Mouse (Mus musculus) midbrain, postnatal 0 days (tissue): Measurements from ENCODE around the gene Def8. TPM values are rescaled to one million over a fixed set of nuclear protein-coding genes. Genes with fewer than 3 reads are reported as not detected.
"Not testable (repeated sequence)": the region's sequence is repeated elsewhere in the genome, so short reads cannot be mapped to it uniquely, and the experiment has no call there.

ENCODE experiments used
- ATAC-seq: fragments of 200-750 bp; cut with Nextera tagmentation; 2 replicates; pipeline ENCODE4 v1.8.0; 2017; ENCODE audit warnings: moderate number of reproducible peaks, mild to moderate bottlenecking, moderate TSS enrichment, moderate library complexity; ENCODE audit not compliant: low FRiP score
- DNase-seq: peaks from one replicate; pipeline ENCODE4 v3.0.0-alpha.2; 2015; ENCODE audit warnings: low spot score
- H3K27ac ChIP-seq: fragments of 300-500 bp; sonication (generic); 2 replicates; pipeline ENCODE4 v1.5.1; 2014; ENCODE audit warnings: low read depth, mild to moderate bottlenecking, low read length, mixed read lengths
- H3K27me3 ChIP-seq: fragments of 300-500 bp; sonication (generic); 2 replicates; pipeline ENCODE4 v1.6.1; 2014; ENCODE audit warnings: low read length, control low read depth, mixed read lengths; ENCODE audit not compliant: insufficient read depth
- H3K36me3 ChIP-seq: fragments of 300-500 bp; sonication (generic); 2 replicates; pipeline ENCODE4 v1.6.1; 2014; ENCODE audit warnings: low read length, control low read depth, mixed read lengths; ENCODE audit not compliant: insufficient read depth
- H3K4me1 ChIP-seq: fragments of 300-500 bp; sonication (generic); 2 replicates; pipeline ENCODE4 v1.6.1; 2014; ENCODE audit warnings: mild to moderate bottlenecking, control low read depth, antibody characterized with exemption, low read length, mixed read lengths; ENCODE audit not compliant: insufficient read depth
- H3K4me2 ChIP-seq: fragments of 300-500 bp; sonication (generic); 2 replicates; pipeline ENCODE4 v1.6.1; 2014; ENCODE audit warnings: low read depth, mild to moderate bottlenecking, low read length, mixed read lengths; ENCODE audit not compliant: poor library complexity, severe bottlenecking
- H3K4me3 ChIP-seq: fragments of 300-500 bp; sonication (generic); 2 replicates; pipeline ENCODE4 v1.5.1; 2014; ENCODE audit warnings: low read depth, mild to moderate bottlenecking, low read length, moderate library complexity
- H3K9ac ChIP-seq: fragments of 300-500 bp; sonication (generic); replicated peaks from 2 replicates; pipeline ENCODE4 v1.6.1; 2014; ENCODE audit warnings: mild to moderate bottlenecking, low read length, moderate library complexity, mixed read lengths; ENCODE audit not compliant: poor library complexity, severe bottlenecking
- H3K9me3 ChIP-seq: fragments of 300-500 bp; sonication (generic); 2 replicates; pipeline ENCODE4 v1.6.1; 2016; ENCODE audit warnings: low read length, control low read depth
- CTCF ChIP-seq: IDR thresholded peaks from 2 replicates; pipeline ENCODE4 v1.5.1; 2016; ENCODE audit warnings: antibody characterized with exemption, mild to moderate bottlenecking
- WGBS: fragments of 180-500 bp; shearing (Covaris S2); extraction: QIAGEN DNeasy Blood & Tissue Kit; methylation state at CpG from one replicate; pipeline ENCODE4 v1.1.7; 2014; 5-methylcytosine and 5-hydroxymethylcytosine counted together
- polyA plus RNA-seq: library from polyadenylated mRNA; unstranded; fragments of >200 nt; fragmentation: Nextera tagmentation; extraction: Ambion mirVana; gene quantifications from 2 replicates; pipeline ENCODE4 v1.2.1, GENCODE M21; 2015
- total RNA-seq: library from RNA; depleted of rRNA; stranded (reverse); fragments of >200 nt; gene quantifications from 2 replicates; pipeline ENCODE4 v1.2.3, GENCODE M21; 2014

Def8 gene
- total and polyA plus RNA-seq, 2 experiments from 2014 or later: 36.4 to 47.6 TPM

DNA sequence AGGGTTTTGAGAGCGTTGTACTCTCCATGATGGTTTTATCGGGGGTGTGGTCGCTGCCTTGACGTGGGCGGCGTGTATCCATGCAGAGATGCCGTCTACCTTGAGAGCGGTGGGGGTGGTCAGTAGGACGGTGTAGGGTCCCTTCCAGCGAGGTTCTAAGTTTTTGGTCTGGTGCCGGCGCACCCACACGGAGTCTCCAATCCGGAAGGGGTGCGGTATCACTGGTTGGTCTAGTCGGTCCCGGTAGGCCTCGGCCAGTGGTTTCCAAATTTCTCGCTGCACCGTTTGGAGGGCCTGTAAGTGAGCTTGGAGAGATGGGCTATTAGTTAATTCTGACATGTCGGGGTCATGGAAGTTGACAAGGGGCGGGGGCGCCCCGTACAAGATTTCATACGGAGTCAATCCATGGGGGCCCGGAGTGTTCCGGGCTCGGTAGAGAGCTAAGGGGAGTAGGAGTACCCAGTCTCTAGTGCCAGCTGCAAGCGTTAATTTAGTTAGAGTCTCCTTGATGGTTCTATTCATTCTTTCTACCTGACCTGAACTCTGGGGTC lies 5.1 kb downstream of the Def8 start:
- Histone ChIP-seq H3K27ac (no peak overlapping the region), H3K9me3 (peaks cover 10% of the 10 kb centered on the region; the same call in 1 of the 2 replicates), H3K9ac (no peak overlapping the region), H3K36me3 (no peaks in the 10 kb centered on the region), H3K4me3 (no peak overlapping the region), H3K4me1 (no peaks in the 10 kb centered on the region), H3K27me3 (no peaks in the 10 kb centered on the region), H3K4me2 (no peak overlapping the region)
- no peak for DNase-seq
- TF ChIP-seq CTCF: no peak
- 95% methylated on average over 29 of the region's 29 CpGs for WGBS
- ATAC-seq: no peak

DNA sequence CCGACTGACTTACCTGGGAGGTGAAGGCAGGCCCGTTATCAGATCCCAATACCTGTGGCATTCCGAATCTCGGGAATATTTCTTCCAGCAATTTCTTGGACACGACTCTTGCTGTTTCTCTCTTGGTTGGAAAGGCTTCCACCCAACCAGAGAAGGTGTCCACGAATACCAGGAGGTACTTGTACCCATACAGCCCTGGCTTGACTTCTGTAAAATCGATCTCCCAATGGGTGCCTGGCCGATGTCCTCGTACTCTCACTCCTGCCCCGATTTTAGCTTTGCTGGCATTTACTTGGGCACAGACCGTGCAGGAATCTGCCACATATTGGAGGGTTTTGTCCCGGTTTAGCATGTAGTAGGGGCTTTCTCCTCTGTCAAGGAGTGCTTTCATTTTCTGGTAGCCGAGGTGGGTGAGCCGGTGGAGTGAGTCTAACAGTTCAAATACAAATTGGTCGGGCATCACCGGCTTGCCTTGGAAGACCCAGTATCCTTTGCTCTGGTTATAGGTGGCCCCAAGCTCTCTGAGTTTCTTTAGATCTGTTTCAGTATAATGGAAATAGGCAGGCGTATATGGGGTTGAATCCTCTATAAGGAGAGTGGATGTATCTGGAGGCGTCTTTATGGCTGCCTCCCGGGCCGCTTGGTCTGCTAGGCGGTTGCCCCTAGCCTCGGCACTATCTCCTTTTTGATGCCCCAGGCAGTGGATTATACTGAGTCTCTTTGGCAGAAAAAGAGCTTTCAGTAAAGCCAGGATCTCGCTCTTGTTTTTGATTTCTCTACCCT lies 5.8 kb downstream of the Def8 start:
- no peak overlapping the region for H3K27ac ChIP-seq
- H3K9ac ChIP-seq: no peak overlapping the region
- no peak overlapping the region for H3K4me2 ChIP-seq
- H3K36me3 ChIP-seq: no peaks in the 10 kb centered on the region
- no peak for TF ChIP-seq CTCF
- peaks cover 10% of the 10 kb centered on the region; the same call in 1 of the 2 replicates for H3K9me3 ChIP-seq
- H3K4me1 ChIP-seq: no peaks in the 10 kb centered on the region
- DNase-seq (no peak), ATAC-seq (no peak)
- 96% methylated on average over 23 of the region's 23 CpGs for WGBS
- no peak overlapping the region for H3K4me3 ChIP-seq
- no peaks in the 10 kb centered on the region for H3K27me3 ChIP-seq

DNA sequence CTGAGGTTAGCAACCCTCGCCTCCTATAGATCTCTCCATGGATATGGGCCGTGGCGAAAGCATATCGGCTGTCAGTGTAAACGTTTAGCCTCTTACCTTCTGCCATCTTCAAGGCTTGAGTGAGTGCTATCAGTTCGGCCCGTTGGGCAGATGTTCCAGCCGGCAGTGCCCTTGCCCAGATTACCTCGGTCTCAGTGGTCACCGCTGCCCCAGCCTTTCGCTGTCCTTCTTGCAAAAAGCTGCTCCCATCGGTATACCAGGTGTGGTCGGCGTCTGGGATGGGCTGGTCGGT lies 6.3 kb downstream of the Def8 start:
- not testable (repeated sequence) for ATAC-seq, H3K36me3 ChIP-seq, DNase-seq, H3K4me3 ChIP-seq, H3K4me2 ChIP-seq, H3K4me1 ChIP-seq, H3K27me3 ChIP-seq, H3K9ac ChIP-seq, H3K27ac ChIP-seq
- 94% methylated on average over 15 of the region's 15 CpGs for WGBS
- H3K9me3 ChIP-seq: peaks cover 10% of the 10 kb centered on the region; the same call in 1 of the 2 replicates

DNA sequence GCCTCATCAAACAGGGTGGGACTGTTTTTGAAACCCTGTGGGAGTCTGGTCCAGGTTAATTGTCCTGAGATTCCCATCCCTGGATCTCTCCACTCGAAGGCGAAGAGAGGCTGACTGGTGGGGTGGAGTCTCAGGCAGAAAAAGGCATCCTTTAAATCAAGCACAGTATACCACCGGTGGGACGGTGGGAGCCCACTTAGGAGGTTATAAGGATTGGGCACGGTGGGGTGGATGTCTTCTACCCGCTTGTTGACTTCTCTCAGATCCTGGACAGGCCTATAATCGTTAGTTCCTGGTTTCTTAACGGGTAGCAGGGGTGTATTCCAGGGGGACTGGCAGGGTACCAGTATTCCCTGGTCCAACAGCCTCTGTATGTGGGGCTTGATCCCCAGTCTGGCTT lies 7.6 kb downstream of the Def8 start:
- not testable (repeated sequence) for H3K4me1 ChIP-seq, H3K27ac ChIP-seq, H3K27me3 ChIP-seq, ATAC-seq, H3K36me3 ChIP-seq, H3K4me2 ChIP-seq, DNase-seq, H3K4me3 ChIP-seq, H3K9ac ChIP-seq
- peaks cover 10% of the 10 kb centered on the region; the same call in 1 of the 2 replicates for H3K9me3 ChIP-seq
- 94% methylated on average over 6 of the region's 8 CpGs for WGBS

DNA sequence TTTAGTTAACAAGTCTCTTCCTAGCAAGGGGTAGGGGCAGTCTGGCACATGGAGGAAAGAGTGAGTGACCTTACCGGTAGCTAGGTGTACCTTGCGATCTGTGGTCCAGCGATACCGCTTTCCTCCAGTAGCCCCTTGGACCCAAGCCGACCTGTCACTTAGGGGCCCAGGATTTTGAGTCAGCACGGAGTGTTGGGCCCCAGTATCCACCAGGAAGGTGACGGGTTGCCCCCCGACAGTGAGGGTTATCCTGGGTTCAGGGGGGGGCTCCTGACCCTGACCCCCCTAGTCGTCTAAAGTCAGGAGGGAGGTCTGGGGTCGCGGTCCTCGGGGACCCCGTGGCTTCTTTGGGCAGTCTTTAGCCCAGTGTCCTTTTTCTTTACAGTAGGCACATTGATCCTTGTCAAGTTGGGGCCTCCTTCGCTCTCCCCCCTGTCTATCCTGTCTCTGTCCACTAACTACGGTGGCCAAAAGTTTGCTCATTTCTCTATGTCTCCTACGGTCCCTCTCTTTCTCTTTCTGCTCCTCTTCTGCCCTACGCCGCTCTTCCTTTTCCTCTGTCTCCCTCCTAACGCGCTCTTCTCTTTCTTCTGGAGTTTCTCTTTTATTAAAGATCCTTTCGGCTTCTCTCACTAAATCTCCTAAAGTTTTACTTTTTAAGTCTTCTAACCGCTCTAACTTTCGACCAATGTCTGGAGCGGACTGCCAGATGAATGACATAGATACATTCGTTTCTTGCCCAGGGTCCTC lies 8.5 kb downstream of the Def8 start:
- Histone ChIP-seq H3K27me3 (no peaks in the 10 kb centered on the region), H3K4me1 (no peaks in the 10 kb centered on the region), H3K36me3 (no peaks in the 10 kb centered on the region), H3K4me3 (no peak overlapping the region), H3K4me2 (no peak overlapping the region), H3K27ac (no peak overlapping the region), H3K9ac (no peak overlapping the region), H3K9me3 (peaks cover 10% of the 10 kb centered on the region; the same call in 1 of the 2 replicates)
- ATAC-seq: no peak
- no peak for TF ChIP-seq CTCF
- DNase-seq: no peak
- WGBS: 98% methylated on average over 25 of the region's 25 CpGs

DNA sequence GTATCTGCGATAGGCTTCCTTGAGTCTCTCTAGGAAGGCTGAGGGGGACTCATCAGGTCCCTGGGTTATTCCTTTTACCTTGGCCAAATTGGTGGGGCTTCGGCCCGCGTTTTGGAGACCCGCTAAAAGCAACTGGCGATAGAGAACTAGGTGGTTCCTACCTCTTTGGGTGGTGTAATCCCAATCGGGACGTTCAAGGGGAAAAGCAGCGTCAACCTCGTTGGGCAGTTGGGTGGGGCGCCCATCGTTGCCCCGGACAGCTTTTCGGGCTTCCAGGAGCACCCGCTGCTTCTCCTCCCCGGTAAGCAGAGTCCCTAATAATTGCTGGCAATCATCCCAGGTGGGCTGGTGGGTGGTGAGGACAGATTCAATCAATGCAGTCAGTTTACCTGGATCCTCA lies 9.1 kb downstream of the Def8 start:
- no peak overlapping the region for H3K4me2 ChIP-seq
- ATAC-seq (no peak), DNase-seq (no peak)
- H3K36me3 ChIP-seq: no peaks in the 10 kb centered on the region
- no peaks in the 10 kb centered on the region for H3K27me3 ChIP-seq
- no peak overlapping the region for H3K4me3 ChIP-seq
- H3K4me1 ChIP-seq: no peaks in the 10 kb centered on the region
- TF ChIP-seq CTCF: no peak
- 96% methylated on average over 16 of the region's 16 CpGs for WGBS
- H3K9ac ChIP-seq: no peak overlapping the region
- no peak overlapping the region for H3K27ac ChIP-seq
- H3K9me3 ChIP-seq: peaks cover 10% of the 10 kb centered on the region; the same call in 1 of the 2 replicates

DNA sequence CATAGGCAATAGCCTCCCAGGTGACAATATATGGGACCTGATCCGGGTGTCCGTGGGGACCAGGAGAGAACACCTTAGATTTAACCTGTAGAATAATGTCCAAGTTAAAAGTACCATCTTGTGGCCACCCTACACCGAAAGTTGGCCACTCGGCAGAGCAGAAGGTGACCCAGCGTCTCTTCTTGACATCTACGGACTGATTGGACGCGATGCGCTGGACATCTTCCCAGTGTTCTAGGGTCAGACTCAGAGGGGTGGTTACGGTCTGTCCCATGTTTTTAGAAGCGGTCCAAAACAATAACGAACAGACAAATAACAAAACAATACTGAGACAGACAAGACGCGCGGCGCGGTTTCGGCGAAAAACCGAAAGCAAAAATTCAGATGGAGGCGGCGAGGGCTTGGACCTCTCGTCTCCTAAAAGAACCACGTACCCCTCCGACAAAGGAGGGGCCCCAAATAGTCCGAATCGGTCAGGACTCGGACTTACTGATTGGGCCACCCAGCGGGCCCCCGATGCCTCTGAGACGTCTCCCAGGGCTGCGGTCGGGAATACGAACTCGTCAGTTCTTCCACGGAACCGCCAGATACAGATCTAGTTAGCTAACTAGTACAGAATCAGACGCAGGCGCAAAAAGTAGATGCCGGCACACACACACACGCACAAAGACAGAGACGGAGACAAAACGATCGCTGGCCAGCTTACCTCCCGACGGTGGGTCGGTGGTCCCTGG lies 10.1 kb downstream of the Def8 start:
- not testable (repeated sequence) for ATAC-seq, H3K27me3 ChIP-seq, H3K9me3 ChIP-seq, H3K4me3 ChIP-seq, DNase-seq, H3K4me1 ChIP-seq, H3K27ac ChIP-seq, H3K4me2 ChIP-seq, H3K9ac ChIP-seq, H3K36me3 ChIP-seq
- 97% methylated on average over 42 of the region's 47 CpGs for WGBS
